Mouse (Mus musculus): Measurements from ENCODE around the gene Cyb5d1. TPM values are rescaled to one million over a fixed set of nuclear protein-coding genes. Genes with fewer than 3 reads are reported as not detected.

Gene Cyb5d1
- polyA plus RNA-seq, 1 experiment = 5.1 TPM

GRCm38 (mm10) chr11:69414421-69415326 lies 19.2 kb upstream of the Cyb5d1 start:
- TF ChIP-seq CTCF (IDR thresholded peaks at IDR 0.05; ENCODE audit: control insufficient read depth, insufficient read depth, low read length) (no peak), POLR2A (IDR thresholded peaks at IDR 0.05; ENCODE audit: borderline replicate concordance, control insufficient read depth, low read depth, low read length) (no peak)
- H3K4me3 ChIP-seq (replicated peaks; ENCODE audit: control insufficient read depth, low read depth, low read length) = peak overlapping the region; percentile 67
- peaks cover 7% of the 10 kb centered on the region; the same call in 1 of the 2 replicates for H3K4me1 ChIP-seq (ENCODE audit: control insufficient read depth, insufficient read depth, low read length)
- WGBS = 37% methylated on average over 4 of the region's 4 CpGs
- H3K27ac ChIP-seq (ENCODE audit: control insufficient read depth, insufficient read depth, low read depth, low read length, poor library complexity) = peak overlapping the region; percentile 94

DNA sequence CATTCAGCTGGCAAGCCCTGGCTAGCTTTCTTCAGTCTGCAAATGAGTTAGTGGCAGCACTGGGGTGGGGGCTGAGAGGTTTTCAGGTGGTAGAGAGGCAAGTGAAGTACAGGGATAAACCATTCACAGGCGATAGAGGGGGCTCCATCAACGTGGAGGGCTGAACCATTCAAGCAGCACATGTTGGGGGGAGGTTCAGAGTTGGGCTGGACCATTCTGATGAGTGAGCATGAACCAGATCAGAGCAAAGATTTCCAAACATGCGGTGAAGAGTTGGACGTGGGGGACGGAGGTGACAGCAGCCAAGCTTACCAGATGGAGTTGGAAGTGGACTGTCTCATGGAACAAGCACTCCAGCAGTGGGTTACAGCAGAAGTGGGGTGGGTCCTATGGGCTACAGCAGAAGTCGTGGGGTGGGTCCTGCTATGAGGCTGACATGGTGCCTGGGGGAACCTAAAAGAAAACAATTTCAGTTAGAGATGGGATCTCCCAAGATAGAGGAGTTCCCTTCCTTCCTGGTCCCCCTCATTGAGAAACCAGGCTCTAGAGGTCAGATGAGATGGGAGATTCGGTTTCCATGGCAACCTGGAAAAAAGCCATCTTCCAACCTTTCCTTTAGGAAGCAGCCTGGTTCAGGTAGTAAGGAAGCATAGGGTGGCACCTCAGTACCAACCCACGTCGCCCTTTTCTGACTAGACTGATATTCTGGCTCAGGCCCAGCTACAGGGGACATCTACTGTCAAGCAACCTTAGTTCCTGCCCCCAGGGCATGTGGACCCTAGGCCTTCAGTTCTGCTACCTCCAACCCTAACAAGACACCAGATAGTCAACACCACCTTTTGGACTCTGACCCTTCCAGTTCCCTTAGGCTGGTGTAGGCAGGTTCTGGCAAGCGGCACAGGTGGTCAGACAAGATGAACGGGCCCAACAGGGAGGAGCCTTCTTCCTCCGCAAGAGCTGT lies 18.1 kb upstream of the Cyb5d1 start, which contains the start of gene Kdm6b:
TSS of gene Kdm6b (minus strand) at position 455 of the 961 bp plus-strand sequence.
- H3K4me1 ChIP-seq (ENCODE audit: control insufficient read depth, insufficient read depth, low read length) = peaks cover 7% of the 10 kb centered on the region; the same call in 1 of the 2 replicates
- TF ChIP-seq POLR2A (IDR thresholded peaks at IDR 0.05; ENCODE audit: borderline replicate concordance, control insufficient read depth, low read depth, low read length) (no peak), CTCF (IDR thresholded peaks at IDR 0.05; ENCODE audit: control insufficient read depth, insufficient read depth, low read length) (no peak)
- WGBS = 29% methylated on average over 12 of the region's 12 CpGs
- peak within 1 kb of the TSS; percentile 59 for H3K4me3 ChIP-seq (replicated peaks; ENCODE audit: control insufficient read depth, low read depth, low read length)
- peak within 1 kb of the TSS; percentile 94 for H3K27ac ChIP-seq (ENCODE audit: control insufficient read depth, insufficient read depth, low read depth, low read length, poor library complexity)

DNA sequence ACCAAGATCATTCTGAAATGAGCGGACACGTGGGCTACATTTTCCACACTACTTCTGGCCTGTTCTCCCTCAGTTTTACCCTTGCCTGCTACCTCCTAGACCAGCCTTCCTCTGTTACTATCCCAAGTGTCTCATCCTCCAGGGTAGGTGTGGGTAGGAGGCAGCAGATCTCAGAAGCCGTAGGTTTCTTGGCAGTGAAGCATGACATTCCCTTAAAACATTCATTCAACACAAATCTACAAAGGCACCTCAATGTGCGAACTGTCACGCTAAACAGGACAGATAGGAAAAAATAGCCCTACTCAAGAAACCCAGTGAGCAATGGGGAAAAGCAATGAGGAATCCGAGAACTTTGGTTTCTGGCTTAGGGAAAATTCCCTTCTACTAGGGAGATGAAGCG lies 17.1 kb upstream of the Cyb5d1 start:
- H3K4me1 ChIP-seq (ENCODE audit: control insufficient read depth, insufficient read depth, low read length) = peaks cover 7% of the 10 kb centered on the region; the same call in 1 of the 2 replicates
- H3K4me3 ChIP-seq (replicated peaks; ENCODE audit: control insufficient read depth, low read depth, low read length) = peak overlapping the region; percentile 3
- TF ChIP-seq POLR2A (IDR thresholded peaks at IDR 0.05; ENCODE audit: borderline replicate concordance, control insufficient read depth, low read depth, low read length) (no peak), CTCF (IDR thresholded peaks at IDR 0.05; ENCODE audit: control insufficient read depth, insufficient read depth, low read length) (no peak)
- WGBS = 79% methylated on average over 7 of the region's 7 CpGs
- H3K27ac ChIP-seq (ENCODE audit: control insufficient read depth, insufficient read depth, low read depth, low read length, poor library complexity) = no peak overlapping the region

DNA sequence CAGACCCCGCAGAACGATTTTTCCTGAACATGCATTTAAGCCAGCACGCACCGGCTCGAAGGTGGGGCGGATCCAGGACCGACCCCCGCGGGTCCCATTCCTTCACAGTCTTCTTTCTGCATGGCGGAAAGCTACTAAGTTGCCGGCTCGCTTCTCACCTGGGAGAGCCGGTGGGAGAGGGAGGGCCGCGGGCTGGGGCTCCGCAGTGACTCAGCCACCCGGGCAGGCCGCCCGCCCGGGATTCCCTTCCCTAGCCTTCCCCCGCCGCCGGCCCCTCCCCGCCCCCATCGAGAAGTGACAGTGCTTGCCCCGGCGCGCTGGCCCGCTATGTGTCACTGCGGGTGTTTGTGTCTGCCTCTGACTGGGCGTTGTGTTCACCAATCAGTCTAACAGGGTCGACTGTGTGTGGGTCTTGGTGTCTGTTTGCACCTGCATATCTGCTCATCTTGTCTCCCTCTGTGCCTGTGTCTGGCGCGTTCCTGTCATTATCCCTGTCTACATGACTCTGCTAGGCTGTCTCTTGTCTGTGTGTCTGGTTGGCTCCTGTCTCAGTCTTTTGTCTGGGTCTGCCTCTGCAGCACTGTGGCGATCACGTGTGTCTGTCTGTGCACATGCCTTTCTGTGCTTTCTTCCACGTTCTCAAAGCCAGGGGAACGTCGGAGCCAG lies 16.2 kb upstream of the Cyb5d1 start:
- WGBS = 3% methylated on average over 39 of the region's 39 CpGs
- TF ChIP-seq POLR2A (IDR thresholded peaks at IDR 0.05; ENCODE audit: borderline replicate concordance, control insufficient read depth, low read depth, low read length) (no peak), CTCF (IDR thresholded peaks at IDR 0.05; ENCODE audit: control insufficient read depth, insufficient read depth, low read length) (no peak)
- Histone ChIP-seq H3K4me3 (replicated peaks; ENCODE audit: control insufficient read depth, low read depth, low read length) (peak overlapping the region; percentile 98), H3K27ac (ENCODE audit: control insufficient read depth, insufficient read depth, low read depth, low read length, poor library complexity) (peak overlapping the region; percentile 96), H3K4me1 (ENCODE audit: control insufficient read depth, insufficient read depth, low read length) (peaks cover 5% of the 10 kb centered on the region; the same call in 1 of the 2 replicates)

DNA sequence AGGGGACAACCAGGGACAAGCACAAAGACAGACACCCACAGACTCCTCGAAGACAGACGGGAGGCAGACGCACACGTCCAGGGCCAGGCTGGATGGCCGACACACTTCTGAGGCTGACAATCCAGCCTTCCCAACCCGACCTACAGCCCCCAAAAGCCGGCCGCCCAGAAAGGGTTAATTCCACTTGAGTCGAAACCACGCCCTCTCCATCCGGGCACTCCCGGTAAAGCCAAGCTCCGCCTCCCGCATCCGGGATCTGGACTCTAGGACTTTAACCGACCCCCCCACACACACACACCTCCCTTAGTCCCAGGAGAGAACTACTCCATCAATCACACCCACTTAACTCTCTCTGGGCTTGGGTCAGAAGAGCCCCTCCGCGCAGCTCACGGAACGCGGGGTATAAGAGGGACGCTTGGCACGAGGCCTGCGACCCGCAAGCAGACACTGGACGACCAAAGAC lies 15.7 kb upstream of the Cyb5d1 start:
- 0% methylated on average over 26 of the region's 26 CpGs for WGBS
- Histone ChIP-seq H3K4me3 (replicated peaks; ENCODE audit: control insufficient read depth, low read depth, low read length) (peak overlapping the region; percentile 98), H3K27ac (ENCODE audit: control insufficient read depth, insufficient read depth, low read depth, low read length, poor library complexity) (peak overlapping the region; percentile 96), H3K4me1 (ENCODE audit: control insufficient read depth, insufficient read depth, low read length) (peaks cover 5% of the 10 kb centered on the region; the same call in 1 of the 2 replicates)
- TF ChIP-seq CTCF (IDR thresholded peaks at IDR 0.05; ENCODE audit: control insufficient read depth, insufficient read depth, low read length) = no peak
- peak; percentile 57 for TF ChIP-seq POLR2A (IDR thresholded peaks at IDR 0.05; ENCODE audit: borderline replicate concordance, control insufficient read depth, low read depth, low read length)

DNA sequence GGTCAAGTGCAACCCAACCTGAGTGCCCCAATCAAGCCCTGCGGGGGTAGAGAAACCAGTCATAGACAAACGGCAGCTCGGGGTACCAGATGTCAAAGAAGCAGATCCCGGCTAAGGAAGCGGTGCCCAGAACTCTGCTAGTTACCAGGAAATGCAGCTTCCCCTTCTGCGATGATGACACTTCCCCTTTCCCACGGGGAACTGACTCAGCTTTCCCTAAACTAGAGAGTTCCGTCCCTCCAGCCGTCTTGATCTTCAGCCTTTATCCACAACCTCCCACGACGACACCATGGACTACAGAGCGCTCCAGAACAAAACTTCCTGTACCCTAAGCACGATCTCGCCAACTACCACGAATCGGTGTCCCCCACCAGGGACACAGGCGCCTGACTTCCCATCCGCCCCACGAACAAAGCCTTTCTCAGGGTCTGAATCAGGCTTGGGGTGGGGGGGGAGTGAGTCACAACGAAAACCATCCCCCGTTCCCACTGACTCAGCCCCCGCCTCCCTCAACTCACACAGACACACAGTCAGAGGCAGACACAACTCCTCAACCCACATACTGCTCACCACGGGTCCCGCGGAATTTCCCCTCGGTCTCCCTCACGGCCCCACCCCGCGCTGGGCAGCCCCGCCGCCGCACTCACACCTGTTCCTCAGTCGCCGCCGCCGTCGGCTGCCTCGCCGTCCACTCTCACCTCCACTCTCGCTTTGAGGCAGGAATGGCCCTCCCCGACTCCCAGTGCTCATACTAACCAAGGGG lies 15.1 kb upstream of the Cyb5d1 start:
- WGBS = under 1% methylated on average over 41 of the region's 41 CpGs
- Histone ChIP-seq H3K4me1 (ENCODE audit: control insufficient read depth, insufficient read depth, low read length) (peaks cover 5% of the 10 kb centered on the region; the same call in 1 of the 2 replicates), H3K27ac (ENCODE audit: control insufficient read depth, insufficient read depth, low read depth, low read length, poor library complexity) (peak overlapping the region; percentile 96), H3K4me3 (replicated peaks; ENCODE audit: control insufficient read depth, low read depth, low read length) (peak overlapping the region; percentile 98)
- TF ChIP-seq CTCF (IDR thresholded peaks at IDR 0.05; ENCODE audit: control insufficient read depth, insufficient read depth, low read length) = no peak
- no peak for TF ChIP-seq POLR2A (IDR thresholded peaks at IDR 0.05; ENCODE audit: borderline replicate concordance, control insufficient read depth, low read depth, low read length)

DNA sequence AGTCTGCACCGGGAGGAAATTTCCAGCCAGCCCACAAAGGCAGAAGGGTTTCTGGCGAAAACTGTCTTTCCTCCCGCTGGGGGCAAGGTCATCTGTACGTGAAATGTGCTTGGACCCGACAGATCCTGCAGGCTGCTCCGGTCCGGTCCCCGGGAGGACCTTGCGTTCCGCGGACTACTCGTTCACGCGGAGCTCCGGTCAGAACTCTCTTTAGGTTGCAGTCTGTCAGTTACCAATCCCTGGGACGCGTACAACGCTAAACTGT lies 14.5 kb upstream of the Cyb5d1 start:
- H3K4me3 ChIP-seq (replicated peaks; ENCODE audit: control insufficient read depth, low read depth, low read length) = peak overlapping the region; percentile 98
- under 1% methylated on average over 18 of the region's 18 CpGs for WGBS
- peaks cover 5% of the 10 kb centered on the region; the same call in 1 of the 2 replicates for H3K4me1 ChIP-seq (ENCODE audit: control insufficient read depth, insufficient read depth, low read length)
- no peak for TF ChIP-seq CTCF (IDR thresholded peaks at IDR 0.05; ENCODE audit: control insufficient read depth, insufficient read depth, low read length)
- no peak; the same call in 1 of the 2 replicates for TF ChIP-seq POLR2A (IDR thresholded peaks at IDR 0.05; ENCODE audit: borderline replicate concordance, control insufficient read depth, low read depth, low read length)
- H3K27ac ChIP-seq (ENCODE audit: control insufficient read depth, insufficient read depth, low read depth, low read length, poor library complexity) = peak overlapping the region; percentile 96

All from bone marrow, adult 2 months (tissue).